Mouse (Mus musculus) hindbrain, embryonic 10.5 days (tissue): ENCODE measurements at regions not wholly inside any gene's neighbourhood (a gene's known extent, or its start where the extent isn't known, plus 50 kb on each side); places are given as distances from the start of the nearest gene placed in this dataset.

Source experiments
- DNase-seq: peaks from one replicate; pipeline ENCODE4 v3.0.0-alpha.2; 2017; ENCODE audit warnings: low spot score
- H3K27ac ChIP-seq: fragments of 300-500 bp; sonication (generic); 2 replicates; pipeline ENCODE4 v1.5.1; 2016; ENCODE audit warnings: mild to moderate bottlenecking, moderate library complexity
- H3K27me3 ChIP-seq: fragments of 300-500 bp; sonication (generic); 2 replicates; pipeline ENCODE4 v1.6.1; 2016; ENCODE audit warnings: mild to moderate bottlenecking; ENCODE audit not compliant: poor library complexity, insufficient read depth, severe bottlenecking
- H3K36me3 ChIP-seq: fragments of 300-500 bp; sonication (generic); 2 replicates; pipeline ENCODE4 v1.6.1; 2016; ENCODE audit warnings: mild to moderate bottlenecking, moderate library complexity
- H3K4me1 ChIP-seq: fragments of 300-500 bp; sonication (generic); replicated peaks from 2 replicates; pipeline ENCODE4 v1.6.1; 2016; ENCODE audit warnings: mild to moderate bottlenecking
- H3K4me3 ChIP-seq: fragments of 300-500 bp; sonication (generic); 2 replicates; pipeline ENCODE4 v1.5.1; 2016; ENCODE audit warnings: mild to moderate bottlenecking, moderate library complexity
- H3K9me3 ChIP-seq: fragments of 300-500 bp; sonication (generic); 2 replicates; pipeline ENCODE4 v1.6.1; 2016; ENCODE audit warnings: mild to moderate bottlenecking, moderate library complexity
- WGBS: fragments of 180-500 bp; shearing (Covaris S2); methylation state at CpG from one replicate; pipeline ENCODE4 v1.1.7; 2016; 5-methylcytosine and 5-hydroxymethylcytosine counted together

DNA sequence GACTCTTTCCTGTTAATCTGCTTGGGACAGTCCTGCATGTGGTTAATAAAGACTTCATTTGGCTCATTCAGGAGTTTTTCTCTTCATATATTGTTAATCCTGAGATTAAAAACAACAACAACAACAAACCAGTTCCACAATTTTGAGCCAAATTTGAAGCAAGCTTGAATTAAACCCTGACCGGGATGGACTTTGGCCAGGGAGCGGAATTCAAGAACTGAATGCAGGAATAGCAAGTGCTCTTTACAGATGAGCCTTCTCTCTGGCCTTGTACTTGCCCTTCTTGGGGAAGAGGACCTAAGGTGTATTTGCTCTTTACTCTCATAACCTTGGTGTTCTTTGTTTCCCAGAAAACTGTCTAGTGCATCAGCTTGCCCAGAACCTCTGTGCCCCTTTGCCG is 161.6 kb downstream of the 9530068E07Rik start:
- Histone ChIP-seq H3K36me3 (no peaks in the 10 kb centered on the region), H3K27ac (no peak overlapping the region), H3K9me3 (no peaks in the 10 kb centered on the region), H3K4me3 (no peak overlapping the region), H3K27me3 (no peaks in the 10 kb centered on the region), H3K4me1 (peaks cover 22% of the 10 kb centered on the region)
- no peak for DNase-seq
- WGBS = 98% methylated on average over 3 of the region's 3 CpGs

DNA sequence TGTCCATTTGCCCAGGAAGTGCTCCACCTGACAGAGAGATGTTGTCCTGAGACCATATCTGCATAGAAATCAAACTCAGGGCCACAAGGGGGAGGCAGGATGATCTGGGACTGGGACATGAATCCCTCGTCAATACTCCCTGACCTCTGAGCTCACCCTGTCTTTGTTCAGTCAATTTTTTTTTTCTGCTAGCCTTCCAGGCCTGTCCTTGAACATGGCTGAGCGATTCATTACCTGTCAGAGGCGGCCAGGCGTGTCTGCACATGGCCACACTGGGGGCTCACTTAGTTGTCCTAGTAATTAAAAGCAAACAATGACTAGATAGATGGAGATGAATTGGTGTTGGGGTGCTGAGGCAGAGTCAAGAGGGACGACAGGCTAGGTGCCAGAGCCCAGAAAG is 162.6 kb downstream of the 9530068E07Rik start:
- H3K9me3 ChIP-seq = no peaks in the 10 kb centered on the region
- no peaks in the 10 kb centered on the region for H3K27me3 ChIP-seq
- H3K36me3 ChIP-seq = no peaks in the 10 kb centered on the region
- no peak overlapping the region for H3K4me3 ChIP-seq
- DNase-seq = no peak
- H3K27ac ChIP-seq = no peak overlapping the region
- 63% methylated on average over 5 of the region's 5 CpGs for WGBS
- H3K4me1 ChIP-seq = peaks cover 22% of the 10 kb centered on the region

GRCm38 (mm10) chr11:52561281-52561680 is 165.1 kb downstream of the 9530068E07Rik start:
- H3K36me3 ChIP-seq = no peaks in the 10 kb centered on the region
- H3K4me3 ChIP-seq = no peak overlapping the region
- 62% methylated on average over 7 of the region's 7 CpGs for WGBS
- H3K27me3 ChIP-seq = no peaks in the 10 kb centered on the region
- H3K27ac ChIP-seq = no peak overlapping the region
- H3K9me3 ChIP-seq = no peaks in the 10 kb centered on the region
- DNase-seq = no peak
- H3K4me1 ChIP-seq = peaks cover 36% of the 10 kb centered on the region

- Histone ChIP-seq H3K9me3 (no peaks in the 10 kb centered on the region), H3K27me3 (0 out of 2 replicates have a peak, but pooled peaks cover 4% of the 10 kb centered on the region), H3K4me1 (peaks cover 52% of the 10 kb centered on the region), H3K4me3 (no peak overlapping the region), H3K27ac (peak overlapping the region; percentile 31), H3K36me3 (no peaks in the 10 kb centered on the region)
- DNase-seq = peak; percentile 37
- WGBS = 12% methylated on average over 1 of the region's 1 CpGs
Measured at GRCm38 (mm10) chr11:52565457-52565856, 169.2 kb downstream of the 9530068E07Rik start.

- Histone ChIP-seq H3K4me1 (peaks cover 54% of the 10 kb centered on the region), H3K36me3 (no peaks in the 10 kb centered on the region), H3K4me3 (no peak overlapping the region), H3K27ac (peak overlapping the region; percentile 31; the same call in 1 of the 2 replicates), H3K27me3 (0 out of 2 replicates have a peak, but pooled peaks cover 4% of the 10 kb centered on the region), H3K9me3 (no peaks in the 10 kb centered on the region)
- 77% methylated on average over 9 of the region's 9 CpGs for WGBS
- no peak for DNase-seq
Measured at GRCm38 (mm10) chr11:52566026-52566425, 169.8 kb downstream of the 9530068E07Rik start.

DNA sequence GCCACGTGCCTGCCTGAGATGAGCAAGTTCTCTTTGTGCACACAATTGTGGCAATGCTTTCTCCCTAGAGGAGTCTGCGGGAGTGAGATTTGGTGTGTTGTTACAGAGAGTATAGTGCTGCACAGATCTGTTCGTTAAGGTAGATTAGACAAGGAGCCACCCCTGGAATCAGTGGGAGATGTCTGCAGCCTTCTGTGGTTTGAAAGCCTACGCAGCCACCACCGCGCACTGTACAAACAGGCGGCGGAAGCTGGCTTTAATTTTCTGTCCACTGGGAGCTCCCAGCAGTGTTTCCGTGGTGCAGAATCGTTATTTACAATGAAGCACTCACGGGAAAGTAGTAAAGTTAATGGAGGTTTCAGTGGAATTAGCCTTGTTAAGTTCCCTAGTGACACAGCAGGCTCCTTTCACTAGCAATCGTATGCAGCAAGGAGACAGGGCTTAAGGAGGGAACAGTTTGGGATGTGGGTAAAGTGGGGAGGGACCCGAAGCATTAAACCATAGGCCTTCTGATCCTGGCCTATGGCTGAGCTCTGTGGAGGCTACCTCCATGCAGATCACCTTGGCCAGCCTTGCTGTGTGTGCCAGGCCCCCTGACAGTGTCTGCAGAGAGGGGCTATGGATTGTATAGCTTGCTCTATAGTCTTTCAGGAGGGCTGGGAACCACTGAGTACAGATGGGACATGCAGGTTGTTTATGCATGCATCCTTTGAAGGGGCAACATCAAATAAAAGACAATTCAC is 171.9 kb downstream of the 9530068E07Rik start:
- WGBS = 71% methylated on average over 13 of the region's 13 CpGs
- no peaks in the 10 kb centered on the region for H3K9me3 ChIP-seq
- DNase-seq = no peak
- H3K27ac ChIP-seq = 0 out of 2 replicates have a peak overlapping the region, but pooled peaks have one; percentile 40
- no peaks in the 10 kb centered on the region for H3K36me3 ChIP-seq
- H3K4me1 ChIP-seq = peaks cover 52% of the 10 kb centered on the region
- H3K27me3 ChIP-seq = 0 out of 2 replicates have a peak, but pooled peaks cover 4% of the 10 kb centered on the region
- no peak overlapping the region for H3K4me3 ChIP-seq

GRCm38 (mm10) chr11:52568794-52569193 is 172.6 kb downstream of the 9530068E07Rik start:
- 57% methylated on average over 1 of the region's 1 CpGs for WGBS

GRCm38 (mm10) chr11:52569759-52570158 is 173.5 kb downstream of the 9530068E07Rik start:
- Histone ChIP-seq H3K27ac (no peak overlapping the region), H3K4me1 (peaks cover 52% of the 10 kb centered on the region), H3K36me3 (no peaks in the 10 kb centered on the region), H3K9me3 (no peaks in the 10 kb centered on the region), H3K27me3 (0 out of 2 replicates have a peak, but pooled peaks cover 4% of the 10 kb centered on the region), H3K4me3 (no peak overlapping the region)
- no peak for DNase-seq
- WGBS = 78% methylated on average over 10 of the region's 10 CpGs

More at GRCm38 (mm10) chr11:52568794-52569193, 172.6 kb downstream of the 9530068E07Rik start:
- H3K4me3 ChIP-seq = no peak overlapping the region
- no peaks in the 10 kb centered on the region for H3K9me3 ChIP-seq
- H3K27ac ChIP-seq = no peak overlapping the region
- no peaks in the 10 kb centered on the region for H3K36me3 ChIP-seq
- peaks cover 52% of the 10 kb centered on the region for H3K4me1 ChIP-seq
- no peak for DNase-seq
- H3K27me3 ChIP-seq = 0 out of 2 replicates have a peak, but pooled peaks cover 4% of the 10 kb centered on the region

DNA sequence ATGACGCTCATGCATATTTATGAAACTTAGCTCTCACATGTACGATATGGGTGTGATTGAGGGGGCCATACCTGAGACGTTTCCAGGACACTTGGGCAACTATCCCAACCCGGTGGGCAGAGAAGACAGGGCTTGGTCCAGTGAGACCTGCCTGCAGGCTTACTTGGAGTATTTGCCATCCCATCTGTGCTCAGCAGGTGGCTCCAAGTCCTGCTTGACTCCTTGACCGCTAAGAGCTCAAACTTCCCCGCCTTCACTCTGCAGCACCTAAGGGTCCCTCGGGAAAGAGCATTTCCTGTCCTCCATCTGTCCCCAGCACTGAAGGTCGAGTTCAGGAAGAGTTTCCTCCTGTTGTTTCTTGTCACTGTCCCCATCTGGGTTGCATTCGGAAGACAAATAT is 182.2 kb downstream of the 9530068E07Rik start:
- H3K27me3 ChIP-seq = no peaks in the 10 kb centered on the region
- no peaks in the 10 kb centered on the region for H3K9me3 ChIP-seq
- H3K27ac ChIP-seq = no peak overlapping the region
- H3K36me3 ChIP-seq = no peaks in the 10 kb centered on the region
- no peak for DNase-seq
- H3K4me1 ChIP-seq = peaks cover 20% of the 10 kb centered on the region
- no peak overlapping the region for H3K4me3 ChIP-seq
- WGBS = 44% methylated on average over 9 of the region's 9 CpGs

GRCm38 (mm10) chr11:52579764-52580377 is 183.6 kb downstream of the 9530068E07Rik start:
- 69% methylated on average over 13 of the region's 13 CpGs for WGBS
- Histone ChIP-seq H3K27ac (no peak overlapping the region), H3K9me3 (no peaks in the 10 kb centered on the region), H3K4me3 (no peak overlapping the region), H3K27me3 (no peaks in the 10 kb centered on the region), H3K4me1 (peaks cover 20% of the 10 kb centered on the region), H3K36me3 (no peaks in the 10 kb centered on the region)
- no peak for DNase-seq

GRCm38 (mm10) chr11:52591596-52592180 is 172.7 kb upstream of the Fstl4 start:
- no peak overlapping the region for H3K4me3 ChIP-seq
- no peaks in the 10 kb centered on the region for H3K36me3 ChIP-seq
- H3K4me1 ChIP-seq = peaks cover 9% of the 10 kb centered on the region
- H3K27me3 ChIP-seq = 0 out of 2 replicates have a peak, but pooled peaks cover under 1% of the 10 kb centered on the region
- no peak for DNase-seq
- 80% methylated on average over 9 of the region's 9 CpGs for WGBS
- no peak overlapping the region for H3K27ac ChIP-seq
- H3K9me3 ChIP-seq = no peaks in the 10 kb centered on the region

GRCm38 (mm10) chr11:52594092-52594491 is 170.3 kb upstream of the Fstl4 start:
- Histone ChIP-seq H3K9me3 (no peaks in the 10 kb centered on the region), H3K4me3 (no peak overlapping the region), H3K4me1 (peaks cover 7% of the 10 kb centered on the region; the same call in 1 of the 2 replicates), H3K36me3 (no peaks in the 10 kb centered on the region), H3K27me3 (no peaks in the 10 kb centered on the region), H3K27ac (no peak overlapping the region)
- DNase-seq = no peak
- 89% methylated on average over 4 of the region's 4 CpGs for WGBS

DNA sequence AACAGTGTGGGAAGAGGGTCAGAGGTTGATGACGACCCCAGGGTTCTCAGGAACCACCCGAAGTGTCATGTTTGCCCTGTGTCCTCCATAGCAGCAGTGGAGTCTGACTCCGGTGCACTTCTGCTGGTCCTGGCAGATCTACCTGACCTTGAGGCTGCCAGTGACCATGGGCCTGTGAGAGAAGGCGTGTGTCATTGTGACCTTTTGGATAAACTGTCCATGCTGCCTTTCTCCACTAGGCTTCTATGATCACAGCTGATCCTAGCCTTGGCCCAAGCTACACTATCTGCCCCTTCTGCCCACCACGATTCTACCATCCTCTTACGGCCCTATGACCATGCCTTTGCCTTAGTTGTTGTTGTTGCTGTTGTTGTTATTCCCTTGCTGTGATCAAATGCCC is 163.2 kb upstream of the Fstl4 start:
- H3K27me3 ChIP-seq = no peaks in the 10 kb centered on the region
- H3K4me3 ChIP-seq = no peak overlapping the region
- no peaks in the 10 kb centered on the region for H3K36me3 ChIP-seq
- no peak overlapping the region for H3K27ac ChIP-seq
- 85% methylated on average over 6 of the region's 6 CpGs for WGBS
- peaks cover 8% of the 10 kb centered on the region; the same call in 1 of the 2 replicates for H3K4me1 ChIP-seq
- no peak for DNase-seq
- H3K9me3 ChIP-seq = no peaks in the 10 kb centered on the region
